Mouse (Mus musculus) retina, embryonic 14.5 days (tissue): ENCODE results near the gene Mecom.

Experiments
- DNase-seq: peaks from one replicate; pipeline ENCODE4 v3.0.0-alpha.2; 2015; ENCODE audit warnings: low spot score

Gene Mecom

GRCm38 (mm10) chr3:30207431-30207830 lies 340.4 kb downstream of the Mecom start:
- peak; percentile 68 for DNase-seq

GRCm38 (mm10) chr3:30206123-30206522 lies 341.7 kb downstream of the Mecom start:
- DNase-seq: no peak

GRCm38 (mm10) chr3:30203764-30204163 lies 344.0 kb downstream of the Mecom start:
- DNase-seq: no peak

- no peak for DNase-seq
These were observed 349.0 kb downstream of the Mecom start for GRCm38 (mm10) chr3:30198854-30199253.

GRCm38 (mm10) chr3:30198227-30198626 lies 349.6 kb downstream of the Mecom start:
- DNase-seq: no peak

GRCm38 (mm10) chr3:30195186-30195585 lies 352.6 kb downstream of the Mecom start:
- no peak for DNase-seq

- no peak for DNase-seq
These were observed 355.4 kb downstream of the Mecom start for GRCm38 (mm10) chr3:30192294-30193007.

GRCm38 (mm10) chr3:30189325-30189724 lies 358.5 kb downstream of the Mecom start:
- no peak for DNase-seq

- no peak for DNase-seq
These were observed 359.9 kb downstream of the Mecom start for GRCm38 (mm10) chr3:30187812-30188469.

GRCm38 (mm10) chr3:30181807-30182481 lies 365.9 kb downstream of the Mecom start:
- no peak for DNase-seq

- DNase-seq: no peak
These were observed 371.2 kb downstream of the Mecom start for GRCm38 (mm10) chr3:30176615-30177014.

- DNase-seq: no peak
These were observed 374.0 kb downstream of the Mecom start for GRCm38 (mm10) chr3:30173812-30174211.

GRCm38 (mm10) chr3:30168396-30169186 lies 379.2 kb downstream of the Mecom start:
- DNase-seq: no peak

GRCm38 (mm10) chr3:30167027-30167426 lies 380.8 kb downstream of the Mecom start:
- DNase-seq: no peak

GRCm38 (mm10) chr3:30164834-30165233 lies 383.0 kb downstream of the Mecom start:
- DNase-seq: no peak

- DNase-seq: no peak
These were observed 384.4 kb downstream of the Mecom start for GRCm38 (mm10) chr3:30163390-30163789.

GRCm38 (mm10) chr3:30160961-30161670 lies 386.7 kb downstream of the Mecom start:
- no peak for DNase-seq

- no peak for DNase-seq
These were observed 387.5 kb downstream of the Mecom start for GRCm38 (mm10) chr3:30160346-30160745.

- no peak for DNase-seq
These were observed 390.6 kb downstream of the Mecom start for GRCm38 (mm10) chr3:30157128-30157670.

- DNase-seq: no peak
These were observed 393.4 kb downstream of the Mecom start for GRCm38 (mm10) chr3:30154390-30154789.

- peak; percentile 85 for DNase-seq
These were observed 393.9 kb downstream of the Mecom start for GRCm38 (mm10) chr3:30153923-30154331.
